Mouse (Mus musculus) forebrain, embryonic 12.5 days (tissue): Measurements from ENCODE around the gene Olfr1040. TPM values are rescaled to one million over a fixed set of nuclear protein-coding genes. Genes with fewer than 3 reads are reported as not detected.
"Not testable (repeated sequence)": the region's sequence is repeated elsewhere in the genome, so short reads cannot be mapped to it uniquely, and the experiment has no call there.

Source experiments
- ATAC-seq: fragments of 200-750 bp; cut with Nextera tagmentation; 2 replicates; pipeline ENCODE4 v1.8.0; 2017; ENCODE audit warnings: moderate TSS enrichment; ENCODE audit not compliant: low FRiP score
- H3K27ac ChIP-seq: fragments of 300-500 bp; sonication (generic); 2 replicates; pipeline ENCODE4 v1.5.1; 2016; ENCODE audit warnings: mild to moderate bottlenecking
- H3K27me3 ChIP-seq: fragments of 300-500 bp; sonication (generic); 2 replicates; pipeline ENCODE4 v1.6.1; 2016; ENCODE audit warnings: mild to moderate bottlenecking
- H3K36me3 ChIP-seq: fragments of 300-500 bp; sonication (generic); replicated peaks from 2 replicates; pipeline ENCODE4 v1.6.1; 2016; ENCODE audit warnings: mild to moderate bottlenecking
- H3K4me1 ChIP-seq: fragments of 300-500 bp; sonication (generic); 2 replicates; pipeline ENCODE4 v1.6.1; 2016
- H3K4me2 ChIP-seq: fragments of 300-500 bp; sonication (generic); 2 replicates; pipeline ENCODE4 v1.6.1; 2016; ENCODE audit warnings: mild to moderate bottlenecking, moderate library complexity
- H3K4me3 ChIP-seq: fragments of 300-500 bp; sonication (generic); replicated peaks from 2 replicates; pipeline ENCODE4 v1.5.1; 2016; ENCODE audit warnings: mild to moderate bottlenecking
- H3K9ac ChIP-seq: fragments of 300-500 bp; sonication (generic); 2 replicates; pipeline ENCODE4 v1.6.1; 2016; ENCODE audit warnings: mild to moderate bottlenecking
- H3K9me3 ChIP-seq: fragments of 300-500 bp; sonication (generic); 2 replicates; pipeline ENCODE4 v1.6.1; 2016
- WGBS: fragments of 180-500 bp; shearing (Covaris S2); methylation state at CpG from one replicate; pipeline ENCODE4 v1.1.7; 2016; 5-methylcytosine and 5-hydroxymethylcytosine counted together
- polyA plus RNA-seq: library from polyadenylated mRNA; unstranded; fragments of >200 nt; fragmentation: Nextera tagmentation; extraction: Ambion mirVana; gene quantifications from 2 replicates; pipeline ENCODE4 v1.2.1, GENCODE M21; 2016

The Olfr1040 gene
- not detected in 2 replicates for polyA plus RNA-seq

DNA sequence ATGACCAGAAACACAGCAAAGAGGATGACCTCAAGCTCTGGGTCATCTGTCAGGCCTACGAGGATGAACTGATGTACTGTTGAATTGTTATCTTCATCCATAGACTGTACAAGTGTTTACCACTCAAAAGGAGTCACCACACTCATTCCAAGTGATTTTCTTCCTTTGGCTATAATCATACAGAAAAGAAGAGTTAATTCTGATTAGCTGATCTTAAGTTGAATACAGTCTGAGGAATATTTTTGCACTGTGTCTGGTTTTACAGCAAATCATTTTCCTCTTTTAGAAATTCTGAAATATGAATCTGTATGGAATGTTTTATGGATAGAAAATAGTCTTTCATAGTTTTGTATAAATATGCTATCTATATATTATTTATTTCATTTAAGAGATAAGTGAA, at the start of gene Olfr1040:
TSS of gene Olfr1040 (minus strand) at position 101 of the 400 bp plus-strand sequence.
- WGBS: 85% methylated on average over 1 of the region's 1 CpGs
- H3K4me3 ChIP-seq: no peak within 1 kb of the TSS
- H3K4me2 ChIP-seq: no peak within 1 kb of the TSS
- ATAC-seq: no peak
- H3K4me1 ChIP-seq: no peaks in the 10 kb centered on the region
- no peak within 1 kb of the TSS for H3K9ac ChIP-seq
- no peak within 1 kb of the TSS for H3K27ac ChIP-seq
- no peaks in the 10 kb centered on the region for H3K27me3 ChIP-seq
- H3K36me3 ChIP-seq: no peaks in the 10 kb centered on the region
- no peaks in the 10 kb centered on the region; the same call in 1 of the 2 replicates for H3K9me3 ChIP-seq

DNA sequence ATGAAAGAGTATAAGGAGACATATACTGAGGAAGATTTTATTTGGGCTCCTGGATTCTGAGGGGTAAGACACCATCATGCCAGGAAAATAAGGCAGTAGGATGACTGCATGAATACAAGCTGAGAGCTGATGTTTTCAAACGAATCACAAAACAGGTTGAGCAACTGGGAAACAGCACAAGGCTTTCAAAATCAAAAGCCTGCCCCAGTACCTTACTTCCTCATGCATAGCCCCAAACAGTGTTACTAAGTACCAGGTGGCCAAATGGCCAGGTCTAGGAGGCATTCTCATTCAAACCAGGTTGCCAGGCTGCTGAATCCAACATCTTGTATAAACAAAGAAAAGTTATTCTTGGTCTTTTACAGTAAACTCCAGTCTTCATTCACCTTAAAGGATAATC, 49.3 kb upstream of the Olfr1040 start:
- Histone ChIP-seq H3K4me2 (no peak overlapping the region), H3K9me3 (no peaks in the 10 kb centered on the region), H3K27ac (no peak overlapping the region), H3K36me3 (no peaks in the 10 kb centered on the region), H3K27me3 (no peaks in the 10 kb centered on the region), H3K4me1 (no peaks in the 10 kb centered on the region), H3K4me3 (no peak overlapping the region), H3K9ac (no peak overlapping the region)
- no peak for ATAC-seq
- 44% methylated on average over 1 of the region's 1 CpGs for WGBS

DNA sequence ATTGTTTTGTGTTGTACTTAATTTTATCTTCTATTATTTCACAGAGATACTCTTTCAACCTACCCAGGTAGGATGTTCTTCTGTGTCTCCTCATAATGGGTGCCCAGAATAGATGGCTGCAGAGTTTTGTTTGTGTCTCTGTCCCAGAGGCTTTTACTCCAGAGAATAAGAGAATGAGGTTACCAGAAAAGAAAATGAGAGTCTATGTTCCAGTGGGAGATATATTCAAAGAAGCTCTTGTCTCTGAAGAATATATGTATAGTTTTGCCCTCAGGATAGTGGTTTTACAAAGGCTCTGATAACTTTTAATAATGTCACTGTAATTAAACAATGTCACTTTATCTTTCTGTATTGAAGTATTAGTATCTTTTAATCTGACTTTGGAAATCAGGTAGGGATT, 39.1 kb upstream of the Olfr1040 start, which contains the start of gene Olfr52:
TSS of gene Olfr52 (minus strand) at position 101 of the 400 bp plus-strand sequence.
- no peaks in the 10 kb centered on the region for H3K27me3 ChIP-seq
- no peaks in the 10 kb centered on the region for H3K9me3 ChIP-seq
- no peak within 1 kb of the TSS for H3K4me3 ChIP-seq
- H3K36me3 ChIP-seq: no peaks in the 10 kb centered on the region
- H3K27ac ChIP-seq: no peak within 1 kb of the TSS
- H3K4me1 ChIP-seq: no peaks in the 10 kb centered on the region
- H3K9ac ChIP-seq: no peak within 1 kb of the TSS
- H3K4me2 ChIP-seq: no peak within 1 kb of the TSS
- no peak for ATAC-seq

DNA sequence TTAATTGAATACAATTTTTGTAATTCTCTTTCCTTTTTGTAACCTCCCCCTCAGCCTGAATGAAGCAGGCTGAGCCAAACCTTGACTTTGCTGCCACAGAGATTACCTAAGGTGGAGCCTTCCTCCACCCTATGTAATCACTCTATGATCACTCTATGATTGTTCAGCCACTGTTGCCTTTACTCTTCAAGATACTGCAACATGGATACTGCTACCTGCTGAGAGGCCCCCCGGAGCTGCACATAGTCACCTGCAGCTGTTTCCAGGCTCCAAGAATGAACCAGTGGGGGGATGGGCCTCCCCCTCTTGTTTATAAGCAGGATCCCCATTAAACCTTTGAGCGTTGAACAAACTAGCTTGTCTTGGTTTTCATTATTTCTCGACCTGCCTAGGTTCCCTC, 33.4 kb upstream of the Olfr1040 start:
- Histone ChIP-seq H3K4me2 (no peak overlapping the region), H3K27ac (no peak overlapping the region), H3K4me1 (no peaks in the 10 kb centered on the region), H3K4me3 (no peak overlapping the region), H3K27me3 (no peaks in the 10 kb centered on the region), H3K9ac (no peak overlapping the region), H3K9me3 (no peaks in the 10 kb centered on the region), H3K36me3 (no peaks in the 10 kb centered on the region)
- WGBS: 77% methylated on average over 3 of the region's 3 CpGs
- ATAC-seq: no peak

- no peak for ATAC-seq
- H3K27ac ChIP-seq: no peak within 1 kb of the TSS
- no peaks in the 10 kb centered on the region for H3K4me1 ChIP-seq
- H3K4me3 ChIP-seq: no peak within 1 kb of the TSS
- no peak within 1 kb of the TSS for H3K9ac ChIP-seq
- no peaks in the 10 kb centered on the region for H3K9me3 ChIP-seq
- H3K27me3 ChIP-seq: no peaks in the 10 kb centered on the region
- H3K4me2 ChIP-seq: no peak within 1 kb of the TSS
- no peaks in the 10 kb centered on the region for H3K36me3 ChIP-seq
Observed at GRCm38 (mm10) chr2:86177720-86178119, 31.2 kb upstream of the Olfr1040 start, which contains the start of gene Olfr1044. Gene Olfr1044, minus strand, starts transcription at chr2:86177820.

GRCm38 (mm10) chr2:86175422-86175821, 28.9 kb upstream of the Olfr1040 start:
- H3K36me3 ChIP-seq, H3K27ac ChIP-seq, H3K27me3 ChIP-seq, ATAC-seq, H3K4me2 ChIP-seq, H3K9ac ChIP-seq, H3K4me1 ChIP-seq, H3K9me3 ChIP-seq, H3K4me3 ChIP-seq: not testable (repeated sequence)
- WGBS: 86% methylated on average over 7 of the region's 7 CpGs

DNA sequence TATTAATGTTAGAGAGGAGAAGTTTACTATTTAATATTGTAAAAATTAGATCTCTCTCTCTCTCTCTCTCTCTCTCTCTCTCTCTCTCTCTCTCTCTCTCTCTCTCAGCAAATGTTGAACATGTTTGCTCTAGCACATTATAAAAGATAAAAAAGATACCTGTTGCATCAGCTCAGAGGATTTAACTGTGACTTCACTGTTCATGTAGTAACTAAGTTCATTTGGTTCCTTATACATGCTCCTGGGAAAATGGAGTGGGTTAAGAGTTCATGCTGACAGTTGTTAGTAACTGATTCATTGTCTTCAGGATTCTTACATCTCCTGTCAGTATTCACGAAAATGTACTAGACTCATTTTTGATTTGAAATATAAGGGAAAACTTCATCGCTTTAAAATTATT, 20.9 kb upstream of the Olfr1040 start, which contains the start of gene Olfr1043:
TSS of gene Olfr1043 (minus strand) at position 101 of the 400 bp plus-strand sequence.
- H3K27me3 ChIP-seq: no peaks in the 10 kb centered on the region
- no peaks in the 10 kb centered on the region for H3K9me3 ChIP-seq
- H3K36me3 ChIP-seq: no peaks in the 10 kb centered on the region
- 90% methylated on average over 2 of the region's 2 CpGs for WGBS
- H3K27ac ChIP-seq: no peak within 1 kb of the TSS
- ATAC-seq: no peak
- no peak within 1 kb of the TSS for H3K4me2 ChIP-seq
- H3K4me1 ChIP-seq: no peaks in the 10 kb centered on the region
- H3K9ac ChIP-seq: no peak within 1 kb of the TSS
- no peak within 1 kb of the TSS for H3K4me3 ChIP-seq

- Histone ChIP-seq H3K36me3 (no peaks in the 10 kb centered on the region), H3K4me2 (no peak within 1 kb of the TSS), H3K9me3 (no peaks in the 10 kb centered on the region), H3K4me3 (no peak within 1 kb of the TSS), H3K27me3 (no peaks in the 10 kb centered on the region), H3K4me1 (no peaks in the 10 kb centered on the region), H3K9ac (no peak within 1 kb of the TSS), H3K27ac (no peak within 1 kb of the TSS)
- 94% methylated on average over 2 of the region's 2 CpGs for WGBS
- ATAC-seq: no peak
Observed at GRCm38 (mm10) chr2:86161738-86162137, 15.2 kb upstream of the Olfr1040 start, which contains the start of gene Olfr1042. Gene Olfr1042, minus strand, starts transcription at chr2:86161838.

GRCm38 (mm10) chr2:86135828-86136227, 10.7 kb downstream of the Olfr1040 start, which contains the start of gene Olfr1039:
Gene Olfr1039, minus strand, starts transcription at chr2:86135928.
- 92% methylated on average over 1 of the region's 1 CpGs for WGBS

More at GRCm38 (mm10) chr2:86135828-86136227, 10.7 kb downstream of the Olfr1040 start, which contains the start of gene Olfr1039:
- no peaks in the 10 kb centered on the region for H3K27me3 ChIP-seq
- no peaks in the 10 kb centered on the region for H3K36me3 ChIP-seq
- H3K4me1 ChIP-seq: no peaks in the 10 kb centered on the region
- H3K4me3 ChIP-seq: no peak within 1 kb of the TSS
- ATAC-seq: no peak
- no peak within 1 kb of the TSS for H3K27ac ChIP-seq
- no peak within 1 kb of the TSS for H3K4me2 ChIP-seq
- H3K9me3 ChIP-seq: no peaks in the 10 kb centered on the region
- H3K9ac ChIP-seq: no peak within 1 kb of the TSS

Other genes with a start within 250 kb of the Olfr1040 start
- gene Olfr1024, start 241.7 kb downstream of the Olfr1040 start, polyA plus RNA-seq: not detected in 2 replicates
- gene Olfr1025-ps1, start 231.5 kb downstream of the Olfr1040 start, polyA plus RNA-seq: not detected in 2 replicates
- not detected in 2 replicates for gene Olfr1026, start 225.2 kb downstream of the Olfr1040 start, polyA plus RNA-seq
- not detected in 2 replicates for gene Olfr1028, start 196.3 kb downstream of the Olfr1040 start, polyA plus RNA-seq
- not detected in 2 replicates for gene Olfr1029, start 172.8 kb downstream of the Olfr1040 start, polyA plus RNA-seq
- not detected in 2 replicates for gene Olfr1030, start 167.5 kb downstream of the Olfr1040 start, polyA plus RNA-seq
- not detected in 2 replicates for gene Olfr1031, start 156.4 kb downstream of the Olfr1040 start, polyA plus RNA-seq
- not detected in 2 replicates for gene Olfr1032, start 141.2 kb downstream of the Olfr1040 start, polyA plus RNA-seq
- gene Olfr1033, start 126.1 kb downstream of the Olfr1040 start, polyA plus RNA-seq: not detected in 2 replicates
- gene Olfr1034, start 100.9 kb downstream of the Olfr1040 start, polyA plus RNA-seq: not detected in 2 replicates
- gene Olfr1036, start 72.7 kb downstream of the Olfr1040 start, polyA plus RNA-seq: not detected in 2 replicates
- gene Olfr1037, start 59.3 kb downstream of the Olfr1040 start, polyA plus RNA-seq: not detected in 2 replicates
- gene Olfr1039, start 10.8 kb downstream of the Olfr1040 start, polyA plus RNA-seq: not detected in 2 replicates
- not detected in 2 replicates for gene Olfr1042, start 15.1 kb upstream of the Olfr1040 start, polyA plus RNA-seq
- not detected in 2 replicates for gene Olfr1043, start 20.8 kb upstream of the Olfr1040 start, polyA plus RNA-seq
- gene Olfr1044, start 31.1 kb upstream of the Olfr1040 start, polyA plus RNA-seq: not detected in 2 replicates
- gene Olfr52, start 39.0 kb upstream of the Olfr1040 start, polyA plus RNA-seq: not detected in 2 replicates
- not detected in 2 replicates for gene Olfr1045, start 56.3 kb upstream of the Olfr1040 start, polyA plus RNA-seq
- gene Olfr1046, start 72.6 kb upstream of the Olfr1040 start, polyA plus RNA-seq: not detected in 2 replicates
- not detected in 2 replicates for gene Olfr1047, start 84.7 kb upstream of the Olfr1040 start, polyA plus RNA-seq
- not detected in 2 replicates for gene Olfr1048, start 93.6 kb upstream of the Olfr1040 start, polyA plus RNA-seq
- gene Olfr1049, start 111.6 kb upstream of the Olfr1040 start, polyA plus RNA-seq: not detected in 2 replicates
- gene Olfr1051, start 132.4 kb upstream of the Olfr1040 start, polyA plus RNA-seq: not detected in 2 replicates
- not detected in 2 replicates for gene Olfr1052, start 145.7 kb upstream of the Olfr1040 start, polyA plus RNA-seq
- not detected in 2 replicates for gene Olfr1053, start 168.6 kb upstream of the Olfr1040 start, polyA plus RNA-seq
- not detected in 2 replicates for gene Olfr1054, start 188.7 kb upstream of the Olfr1040 start, polyA plus RNA-seq
- not detected in 2 replicates for gene Olfr1055, start 203.6 kb upstream of the Olfr1040 start, polyA plus RNA-seq
- gene Olfr1056, start 215.7 kb upstream of the Olfr1040 start, polyA plus RNA-seq: not detected in 2 replicates
- gene Olfr1057, start 231.7 kb upstream of the Olfr1040 start, polyA plus RNA-seq: not detected in 2 replicates
- gene Olfr1058, start 241.8 kb upstream of the Olfr1040 start, polyA plus RNA-seq: not detected in 2 replicates